Comparison of ENCODE assay signal across 28 mouse cellular contexts in the genomic region with DNA sequence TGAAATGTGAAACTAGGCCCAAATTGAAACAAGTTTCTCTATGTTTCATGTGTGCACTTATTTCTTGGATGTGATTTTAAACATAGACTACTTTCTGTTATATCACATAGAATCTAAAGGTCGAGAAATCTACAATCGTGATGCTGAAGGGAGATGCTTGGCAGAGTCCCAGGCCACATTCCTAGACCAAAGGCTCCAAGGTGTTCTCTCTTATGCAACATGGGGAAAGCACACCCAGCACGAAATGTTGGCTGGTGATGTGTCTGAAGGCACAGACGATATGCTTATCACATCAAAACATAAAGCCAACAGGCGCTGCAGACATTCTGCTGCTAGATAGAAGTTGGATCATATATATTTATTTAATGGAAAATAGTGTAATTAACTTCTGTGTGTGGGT. TPM values are rescaled to one million over a fixed set of nuclear protein-coding genes. Genes with fewer than 3 reads are reported as not detected.
DNase-seq lines count a peak whose midpoint lies in the region; TF ChIP-seq lines count a peak whose summit lies in the region.
"Had no signal": no experiment of that assay in that cellular context is flagged by ENCODE, and none has a peak within 500 bp of the region (broad histone marks: within the 10 kb centered on the region; RNA-seq: fewer than 3 reads in every experiment).

No protein-coding gene starts in this region.

- no peaks in the 10 kb centered on the region for H3K36me3 ChIP-seq in myocyte (ENCODE audit: control insufficient read depth, insufficient read depth)
- H3K36me3 ChIP-seq: heart, embryonic 13.5 days; hindbrain, embryonic 10.5 days; hindbrain, embryonic 15.5 days; kidney, embryonic 15.5 days; liver, embryonic 12.5 days; midbrain, embryonic 10.5 days; midbrain, embryonic 15.5 days had no signal

- no peaks in the 10 kb centered on the region for H3K27me3 ChIP-seq in myocyte (ENCODE audit: control insufficient read depth, insufficient read depth, insufficient read length)
- H3K27me3 ChIP-seq: midbrain, embryonic 15.5 days had no signal

- no peak overlapping the region for H3K4me2 ChIP-seq in myocyte (ENCODE audit: low read depth)
- H3K4me2 ChIP-seq: heart, embryonic 13.5 days; hindbrain, embryonic 15.5 days; kidney, embryonic 15.5 days; liver, embryonic 12.5 days; midbrain, embryonic 15.5 days had no signal

- no peak overlapping the region for H3ac ChIP-seq in myocyte (ENCODE audit: control insufficient read depth, insufficient read length)

- peak; percentile 32 for DNase-seq in kidney, postnatal 36 days
- DNase-seq in kidney, postnatal 25 days = no peak
- peak; percentile 54 for DNase-seq in brain, adult 2 months (ENCODE audit: low read depth, low spot score)
- DNase-seq in cerebellum, adult 9-10 months = peak; percentile 52
- DNase-seq in retina, postnatal 1 day = no peak
- DNase-seq in urinary bladder, adult 2 months (ENCODE audit: low spot score) = no peak
- DNase-seq: adrenal gland, postnatal 14 days; heart, adult 2 months; heart, postnatal 10 days; kidney, adult 18-20 months; left cerebral cortex, postnatal 4 days; liver, postnatal 0 days; lung, postnatal 10 days; right cerebral cortex, adult 18-20 months; spleen, adult 18-20 months; thymus, postnatal 14 days had no signal

- peaks cover 79% of the 10 kb centered on the region for H3K79me2 ChIP-seq in myocyte (ENCODE audit: control insufficient read depth, insufficient read depth)

- H3K4me3 ChIP-seq in myocyte = no peak overlapping the region
- H3K4me3 ChIP-seq: erythroblast, embryonic 14.5 days; heart, adult 2 months; heart, embryonic 13.5 days; hindbrain, embryonic 10.5 days; hindbrain, embryonic 15.5 days; kidney, embryonic 15.5 days; left cerebral cortex, adult 2 months; liver, embryonic 12.5 days; midbrain, embryonic 10.5 days; midbrain, embryonic 15.5 days had no signal

- no peak for TF ChIP-seq POLR2A in myocyte (IDR thresholded peaks at IDR 0.05; ENCODE audit: insufficient read length, low read depth)

TF ChIP-seq in myocyte, 11 proteins besides CTCF, POLR2A, EP300 and RAD21:
- TF ChIP-seq USF1 (IDR thresholded peaks at IDR 0.05; ENCODE audit: low read depth) = no peak
- TF ChIP-seq MYOG (IDR thresholded peaks at IDR 0.05; ENCODE audit: control insufficient read depth in 1 of 3, insufficient read depth in 1 of 3, insufficient read length in 2 of 3, low read depth in 2 of 3) = no peak
- no peak for TF ChIP-seq SRF (IDR thresholded peaks at IDR 0.05; ENCODE audit: control insufficient read depth, insufficient read length, low read depth)
- TF ChIP-seq CEBPB (IDR thresholded peaks at IDR 0.05; ENCODE audit: insufficient read depth, poor library complexity, severe bottlenecking) = 0 out of 2 replicates have a peak, but pooled peaks have one; percentile 19
- no peak for TF ChIP-seq POLR2AphosphoS2 (IDR thresholded peaks at IDR 0.05; ENCODE audit: insufficient read length, low read depth)
- TF ChIP-seq E2F4 (IDR thresholded peaks at IDR 0.05; ENCODE audit: insufficient read depth) = no peak
- TF ChIP-seq TCF3 (IDR thresholded peaks at IDR 0.05; ENCODE audit: insufficient read length, low read depth) = no peak

RNA-seq across cellular contexts. Expression of gene Bdnf, which starts 25.8 kb away (rescaled TPM):
- 3.3 TPM for polyA plus RNA-seq in myocyte (2012; fragmentation: generic; extraction: Trizol)
- polyA plus RNA-seq in urinary bladder, adult 2 months (2012; rRNA removed) = 3.3 and 7.1 TPM in 2 replicates
- polyA plus RNA-seq: CD4-positive, CD25-positive, alpha-beta regulatory T cell, adult 4 months; erythroblast, embryonic 14.5 days; inflammation-experienced regulatory T-cells, adult 6 months had no signal

Comparison
In these comparisons a context has a peak if more than half of its experiments do, and no peak if none do; other contexts are left out.
1. DNase-seq: peak in kidney, postnatal 36 days (2 of 2), brain, adult 2 months (single experiment) and cerebellum, adult 9-10 months (single experiment); none in kidney, postnatal 25 days (0 of 2), retina, postnatal 1 day (single experiment) and urinary bladder, adult 2 months (single experiment).